Mouse (Mus musculus): ENCODE measurements around the gene Gpr39.
A peak's percentile ranks its signal among the peaks of the same experiment; 100 is the strongest.
"Not testable (repeated sequence)": the region's sequence is repeated elsewhere in the genome, so short reads cannot be mapped to it uniquely, and the experiment has no call there.

Gpr39 gene

GRCm38 (mm10) chr1:125676790-125677273 is at the start of gene Gpr39:
Gpr39 (plus strand) TSS chr1:125676995.
- DNase-seq (ENCODE audit: low spot score), result no peak

GRCm38 (mm10) chr1:125639501-125640253 is 37.1 kb upstream of the Gpr39 start:
- DNase-seq (ENCODE audit: low spot score), result no peak

GRCm38 (mm10) chr1:125643643-125644042 is 33.2 kb upstream of the Gpr39 start:
- no peak for DNase-seq (ENCODE audit: low spot score)

DNA sequence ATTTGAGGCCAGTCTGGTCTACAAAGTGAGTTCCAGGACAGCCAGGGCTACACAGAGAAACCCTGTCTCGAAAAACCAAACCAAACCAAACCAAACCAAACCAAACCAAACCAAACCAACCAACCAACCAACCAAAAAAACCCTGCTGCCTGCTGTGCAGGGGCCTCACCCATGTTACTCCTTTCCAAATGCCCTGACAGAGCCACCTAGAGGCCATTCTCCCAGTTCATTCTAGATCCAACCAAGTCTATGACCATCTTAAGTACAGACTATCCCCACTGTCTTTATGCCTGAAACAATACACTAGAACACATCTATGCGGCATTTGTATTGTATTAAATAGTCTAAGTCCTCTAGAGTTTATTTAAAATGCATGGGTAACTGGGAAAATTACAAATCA is 30.0 kb upstream of the Gpr39 start:
- DNase-seq (ENCODE audit: low spot score), result not testable (repeated sequence)

- DNase-seq (ENCODE audit: low spot score), result no peak
Measured at GRCm38 (mm10) chr1:125648011-125648410, 28.8 kb upstream of the Gpr39 start.

DNA sequence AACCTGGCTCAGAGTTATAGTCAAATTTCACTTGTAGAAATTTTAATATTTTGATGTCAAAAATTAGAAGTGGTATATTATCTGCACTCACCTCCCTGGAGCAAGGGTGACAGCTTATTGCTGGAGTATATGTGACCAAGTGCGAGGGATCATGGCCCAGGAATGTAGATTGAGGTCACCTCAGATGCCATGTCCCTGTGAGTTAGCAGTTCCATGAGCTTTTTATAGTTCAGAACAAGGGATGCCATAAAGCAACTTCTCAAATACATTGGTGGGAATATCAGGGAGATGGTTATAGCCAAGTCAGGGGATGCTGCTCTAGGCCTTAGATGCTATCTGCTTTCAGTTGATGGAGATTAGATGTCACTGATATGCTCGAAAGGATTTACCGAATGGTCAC is 27.7 kb upstream of the Gpr39 start:
- DNase-seq (ENCODE audit: low spot score), result no peak

GRCm38 (mm10) chr1:125652836-125653594 is 23.8 kb upstream of the Gpr39 start:
- no peak for DNase-seq (ENCODE audit: low spot score)

- DNase-seq (ENCODE audit: low spot score), result no peak
Measured at GRCm38 (mm10) chr1:125657416-125657815, 19.4 kb upstream of the Gpr39 start.

DNA sequence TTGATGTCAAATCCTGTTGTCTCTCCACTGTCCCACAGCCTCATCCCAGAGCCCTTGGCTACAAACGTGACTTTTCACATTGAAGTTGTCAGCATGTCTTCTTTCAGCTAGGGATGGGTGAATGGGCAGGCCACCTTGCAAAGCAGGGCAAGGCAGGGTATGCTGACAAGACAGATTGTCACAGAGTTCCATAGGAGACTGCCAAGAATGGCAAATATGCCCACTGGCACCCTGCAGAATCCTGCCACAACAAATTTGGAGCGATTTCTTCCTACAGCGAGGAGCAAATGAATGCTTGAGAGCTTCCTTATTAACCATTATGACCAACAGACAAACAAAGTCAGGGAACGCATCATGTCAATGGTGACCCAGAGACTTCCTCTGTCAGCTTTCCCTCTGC is 16.6 kb upstream of the Gpr39 start:
- DNase-seq (ENCODE audit: low spot score), result no peak

DNA sequence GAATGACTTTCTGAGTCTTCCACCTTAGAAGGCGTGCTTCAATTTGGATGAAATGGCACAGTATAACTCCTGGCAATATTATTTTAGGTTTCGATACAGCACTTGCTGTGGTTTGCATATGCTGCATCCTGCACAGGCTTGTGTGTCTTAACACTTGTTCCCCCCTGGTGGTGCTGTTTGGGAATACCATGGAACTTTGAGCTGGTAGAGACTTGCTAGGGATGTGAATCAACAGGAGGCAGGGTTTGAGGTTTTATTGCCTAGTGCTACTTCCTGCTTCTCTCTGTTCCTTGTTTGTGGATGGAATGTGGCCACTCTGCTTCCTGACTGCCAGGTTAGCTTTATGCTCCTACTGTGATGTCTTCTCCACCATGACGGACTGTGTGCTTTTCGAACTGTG is 15.9 kb upstream of the Gpr39 start:
- no peak for DNase-seq (ENCODE audit: low spot score)

DNA sequence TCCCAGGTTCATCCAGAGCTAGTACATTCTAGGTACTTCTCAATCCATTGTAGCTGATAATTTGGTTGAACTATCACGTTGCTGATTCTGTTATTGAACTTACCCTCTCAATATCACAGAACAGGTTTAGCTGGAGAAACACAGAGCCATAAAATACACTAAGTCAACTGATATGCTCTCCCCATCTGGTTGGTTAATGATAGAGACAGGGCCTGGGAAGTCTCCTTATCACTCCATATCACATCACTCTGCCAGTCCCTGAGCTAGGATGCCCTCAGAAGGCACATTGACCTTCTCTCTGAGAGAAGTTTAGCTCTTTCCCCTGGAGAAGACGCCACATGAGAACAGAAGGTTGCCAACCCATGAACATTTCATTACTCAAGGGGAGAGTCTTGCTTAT is 14.7 kb upstream of the Gpr39 start:
- no peak for DNase-seq (ENCODE audit: low spot score)

- no peak for DNase-seq (ENCODE audit: low spot score)
Measured at GRCm38 (mm10) chr1:125662660-125663059, 14.1 kb upstream of the Gpr39 start.

GRCm38 (mm10) chr1:125663104-125663503 is 13.7 kb upstream of the Gpr39 start:
- DNase-seq (ENCODE audit: low spot score), result no peak

GRCm38 (mm10) chr1:125665127-125665637 is 11.6 kb upstream of the Gpr39 start:
- DNase-seq (ENCODE audit: low spot score), result no peak

GRCm38 (mm10) chr1:125669035-125669434 is 7.8 kb upstream of the Gpr39 start:
- DNase-seq (ENCODE audit: low spot score), result peak; percentile 12

DNA sequence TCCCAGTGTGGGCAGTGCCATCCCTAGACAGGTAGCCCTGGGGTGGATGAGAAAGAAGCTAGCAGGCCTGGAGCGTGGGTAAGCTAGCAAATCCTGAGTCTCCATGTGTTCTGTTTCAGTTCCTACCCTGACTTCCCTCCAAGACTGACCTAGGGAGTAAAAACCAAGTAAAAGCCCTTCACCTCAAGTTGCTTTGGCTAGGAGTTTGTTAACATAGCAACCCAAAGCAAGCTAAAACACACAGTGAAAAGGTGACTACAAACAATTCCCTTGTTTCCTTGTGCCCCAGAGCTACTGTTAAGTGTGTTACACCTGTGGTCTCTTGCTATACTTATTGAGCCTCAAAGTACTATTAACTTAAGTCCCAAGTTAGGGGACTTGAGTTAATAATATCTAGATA is 1.6 kb upstream of the Gpr39 start:
- no peak for DNase-seq (ENCODE audit: low spot score)

GRCm38 (mm10) chr1:125677286-125677685 is 491 bp downstream of the Gpr39 start:
- no peak for DNase-seq (ENCODE audit: low spot score)

GRCm38 (mm10) chr1:125679522-125680077 is 2.8 kb downstream of the Gpr39 start:
- no peak for DNase-seq (ENCODE audit: low spot score)

DNA sequence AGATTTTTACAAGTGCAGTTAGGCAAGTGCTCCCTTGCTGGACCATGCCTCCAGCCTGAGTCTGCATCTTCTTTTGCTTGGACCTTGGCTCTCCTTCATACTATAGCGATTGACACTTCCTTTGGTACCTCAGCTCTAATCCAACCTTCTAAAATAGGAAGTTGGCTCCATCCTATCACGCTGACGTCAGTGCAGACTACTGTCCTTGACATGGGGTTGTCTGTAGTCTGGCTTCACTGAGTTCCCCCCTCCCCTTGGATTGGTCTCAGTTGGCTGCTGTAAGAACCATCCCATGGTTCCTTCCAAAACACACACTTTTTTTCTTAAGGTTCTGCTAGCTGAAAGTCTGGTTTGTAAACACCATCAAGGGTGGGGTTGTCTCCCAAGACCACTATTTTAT is 7.6 kb downstream of the Gpr39 start:
- DNase-seq (ENCODE audit: low spot score), result no peak

DNA sequence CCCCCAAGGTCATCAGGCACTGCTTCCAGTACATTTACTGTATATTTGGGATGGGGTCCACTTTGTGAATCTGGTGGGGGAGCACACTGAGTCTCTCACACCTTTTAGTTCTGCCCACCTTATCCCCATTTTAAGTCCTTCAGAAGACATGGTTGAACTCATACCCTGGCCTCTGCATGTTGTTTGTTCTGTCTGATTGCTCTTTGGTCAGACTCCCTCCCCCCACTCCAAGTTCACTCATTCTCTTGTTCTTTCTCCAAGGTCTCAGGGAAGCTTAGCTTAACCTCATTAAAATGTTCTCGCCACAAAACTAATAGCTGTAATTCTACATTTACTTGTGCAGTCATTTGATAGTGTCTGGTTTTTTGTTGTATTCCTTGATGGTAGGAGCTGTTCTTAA is 8.5 kb downstream of the Gpr39 start:
- no peak for DNase-seq (ENCODE audit: low spot score)

- no peak for DNase-seq (ENCODE audit: low spot score)
Measured at GRCm38 (mm10) chr1:125687701-125688420, 11.1 kb downstream of the Gpr39 start.

DNA sequence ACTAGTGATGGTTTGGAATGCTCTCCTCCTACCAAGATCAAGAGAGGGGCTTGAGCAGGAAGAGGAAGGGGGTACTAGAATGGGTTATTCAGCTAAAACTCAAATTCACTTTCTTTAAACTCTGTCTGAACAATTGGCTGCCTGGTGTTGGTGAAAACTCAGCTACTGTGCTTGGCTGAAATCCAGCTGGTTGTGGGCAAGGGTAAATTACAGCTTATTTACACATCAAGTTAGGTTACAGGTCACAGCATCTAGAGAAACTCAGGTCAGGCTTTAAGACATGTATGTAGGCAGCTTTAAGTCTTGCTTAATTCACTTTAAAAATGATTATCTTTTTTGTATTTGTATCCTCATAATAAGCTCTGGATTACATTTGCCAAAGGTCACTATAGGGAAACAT is 16.7 kb downstream of the Gpr39 start:
- DNase-seq (ENCODE audit: low spot score), result no peak
